20 mouse cellular contexts compared by ENCODE assay signal in genomic region chr9:44979806-44980205, GRCm38 (mm10). TPM values are rescaled to one million over a fixed set of nuclear protein-coding genes. Genes with fewer than 3 reads are reported as not detected.
"Had no signal": no experiment of that assay in that cellular context is flagged by ENCODE, and none has a peak within 500 bp of the region (broad histone marks: within the 10 kb centered on the region; RNA-seq: fewer than 3 reads in every experiment).

No protein-coding gene starts in this region.

- H3K36me3 ChIP-seq: intestine, embryonic 15.5 days; limb, embryonic 10.5 days; liver, embryonic 15.5 days; midbrain, embryonic 13.5 days had no signal

- H3K4me1 ChIP-seq: intestine, embryonic 15.5 days; limb, embryonic 10.5 days; midbrain, embryonic 13.5 days had no signal

- H3K27ac ChIP-seq: intestine, embryonic 15.5 days; layer of hippocampus, adult 2 months; limb, embryonic 10.5 days; liver, embryonic 15.5 days; midbrain, embryonic 13.5 days had no signal

- H3K27me3 ChIP-seq: intestine, embryonic 15.5 days had no signal

- H3K9ac ChIP-seq: intestine, embryonic 15.5 days; liver, embryonic 15.5 days; midbrain, embryonic 13.5 days had no signal

- ATAC-seq: intestine, embryonic 15.5 days; lung, postnatal 0 days; midbrain, embryonic 13.5 days had no signal

- DNase-seq: kidney, adult 18-20 months; kidney, postnatal 10 days; kidney, postnatal 4 days; lung, adult 2 months; retina, postnatal 1 day had no signal

- H3K9me3 ChIP-seq: intestine, embryonic 15.5 days; limb, embryonic 10.5 days; liver, embryonic 15.5 days; midbrain, embryonic 13.5 days had no signal

- H3K4me3 ChIP-seq: intestine, embryonic 15.5 days; layer of hippocampus, adult 2 months; limb, embryonic 10.5 days; liver, embryonic 15.5 days; midbrain, embryonic 13.5 days had no signal

- H3K4me2 ChIP-seq: intestine, embryonic 15.5 days; liver, embryonic 11.5 days; liver, embryonic 15.5 days; midbrain, embryonic 13.5 days had no signal

RNA-seq across cellular contexts. Expression of gene Cd3g, which starts 0.4 kb away (rescaled TPM):
- total RNA-seq: layer of hippocampus, adult 2 months; layer of hippocampus, postnatal 10 days; left cerebral cortex, postnatal 14 days; midbrain, postnatal 0 days had no signal
- polyA plus RNA-seq: kidney, embryonic 14.5 days; limb, embryonic 10.5 days; midbrain, embryonic 13.5 days; midbrain, postnatal 0 days; neural tube, embryonic 11.5 days had no signal

RNA-seq across cellular contexts. Expression of gene Cd3d, which starts 1.8 kb away (rescaled TPM):
- total RNA-seq: layer of hippocampus, adult 2 months; layer of hippocampus, postnatal 10 days; left cerebral cortex, postnatal 14 days; midbrain, postnatal 0 days had no signal
- polyA plus RNA-seq: intestine, embryonic 15.5 days; kidney, embryonic 14.5 days; limb, embryonic 10.5 days; limb, embryonic 14.5 days; liver, embryonic 11.5 days; midbrain, embryonic 13.5 days; midbrain, postnatal 0 days; neural tube, embryonic 11.5 days; stomach, embryonic 14.5 days had no signal

RNA-seq across cellular contexts. Expression of gene Cd3e, which starts 29.6 kb away (rescaled TPM):
- total RNA-seq: layer of hippocampus, adult 2 months; layer of hippocampus, postnatal 10 days; left cerebral cortex, postnatal 14 days; megakaryocyte progenitor cell, adult 5-6 weeks; midbrain, postnatal 0 days had no signal
- polyA plus RNA-seq: kidney, embryonic 14.5 days; limb, embryonic 10.5 days; liver, embryonic 11.5 days; liver, embryonic 15.5 days; midbrain, embryonic 13.5 days; neural tube, embryonic 11.5 days; stomach, embryonic 14.5 days had no signal
